Mouse (Mus musculus) c-Kit-positive CD71-positive TER-119-negative erythroid progenitor cells, embryonic 14.5 days (primary cell): ENCODE results near the gene Marco.

ENCODE experiments used
- DNase-seq: peaks from one replicate; pipeline ENCODE4 v3.0.0-alpha.2; 2013; ENCODE audit warnings: low read depth

Marco gene

DNA sequence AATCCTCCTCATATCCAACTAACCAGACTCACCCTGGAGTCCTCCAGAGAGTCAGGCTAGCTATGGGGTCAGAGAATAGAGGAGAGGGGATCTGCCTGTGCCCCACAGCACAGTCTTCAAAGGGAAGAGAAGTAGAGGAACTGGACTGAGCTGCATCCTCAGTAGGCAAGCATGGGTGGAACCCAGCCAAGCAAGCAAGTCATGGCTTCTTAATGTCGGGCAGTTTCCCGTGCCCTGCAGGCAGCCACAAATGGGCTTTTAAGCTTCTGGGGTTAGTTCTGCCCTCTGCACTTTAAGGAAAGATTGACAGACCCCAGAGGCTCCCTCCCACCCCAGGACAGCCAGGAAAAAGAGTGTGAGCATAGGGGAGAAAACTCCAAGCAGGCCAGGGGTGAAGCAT lies 63.2 kb downstream of the Marco start:
- no peak for DNase-seq

GRCm38 (mm10) chr1:120435591-120435990 lies 69.2 kb downstream of the Marco start:
- no peak for DNase-seq

GRCm38 (mm10) chr1:120430171-120430570 lies 74.7 kb downstream of the Marco start:
- no peak for DNase-seq

DNA sequence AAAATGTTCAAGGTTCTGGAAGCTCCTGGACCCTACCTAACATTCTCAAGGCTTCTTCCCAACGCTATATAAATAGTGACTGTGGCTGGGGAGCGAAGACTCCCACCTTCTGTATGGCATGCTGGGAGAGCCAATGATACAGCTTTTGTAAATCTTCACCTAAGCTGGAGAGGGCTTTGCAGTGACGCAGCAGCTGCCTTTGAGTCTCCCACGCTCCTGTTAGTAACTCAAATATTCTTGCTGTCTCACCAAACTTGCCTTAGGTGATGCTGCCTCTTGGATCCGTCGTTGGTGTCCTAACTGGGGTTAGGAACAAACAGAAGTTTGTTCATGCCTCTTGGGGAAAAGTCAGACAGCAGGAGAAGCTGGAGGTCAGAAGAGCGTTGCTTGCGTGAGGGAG lies 79.2 kb downstream of the Marco start:
- no peak for DNase-seq
